Mouse (Mus musculus) embryo, embryonic 11.5 days (tissue): Measurements from ENCODE around the gene Creb3l2.
A peak's percentile ranks its signal among the peaks of the same experiment; 100 is the strongest.
"Not testable (repeated sequence)": the region's sequence is repeated elsewhere in the genome, so short reads cannot be mapped to it uniquely, and the experiment has no call there.

Experiments
- DNase-seq: peaks from one replicate; pipeline ENCODE4 v3.0.0-alpha.2; 2012; ENCODE audit warnings: low read depth, low spot score

Creb3l2 gene

GRCm38 (mm10) chr6:37442041-37442667 lies at the start of gene Creb3l2:
Gene Creb3l2, minus strand, starts transcription at chr6:37442146.
- DNase-seq = peak; percentile 98

GRCm38 (mm10) chr6:37486502-37486901 lies 44.6 kb upstream of the Creb3l2 start:
- DNase-seq = no peak

GRCm38 (mm10) chr6:37484588-37485070 lies 42.7 kb upstream of the Creb3l2 start:
- no peak for DNase-seq

- no peak for DNase-seq
These were observed 41.3 kb upstream of the Creb3l2 start for GRCm38 (mm10) chr6:37483262-37483661.

GRCm38 (mm10) chr6:37481147-37481546 lies 39.2 kb upstream of the Creb3l2 start:
- no peak for DNase-seq

- no peak for DNase-seq
These were observed 38.1 kb upstream of the Creb3l2 start for GRCm38 (mm10) chr6:37480008-37480407.

GRCm38 (mm10) chr6:37478481-37478880 lies 36.5 kb upstream of the Creb3l2 start:
- no peak for DNase-seq

GRCm38 (mm10) chr6:37473674-37474342 lies 31.9 kb upstream of the Creb3l2 start:
- no peak for DNase-seq

GRCm38 (mm10) chr6:37470216-37470615 lies 28.3 kb upstream of the Creb3l2 start:
- no peak for DNase-seq

- DNase-seq = peak; percentile 7
These were observed 23.9 kb upstream of the Creb3l2 start for GRCm38 (mm10) chr6:37465847-37466246.

GRCm38 (mm10) chr6:37465356-37465755 lies 23.4 kb upstream of the Creb3l2 start:
- DNase-seq = no peak

- DNase-seq = no peak
These were observed 22.6 kb upstream of the Creb3l2 start for GRCm38 (mm10) chr6:37464585-37464984.

GRCm38 (mm10) chr6:37463517-37464482 lies 21.9 kb upstream of the Creb3l2 start:
- DNase-seq = not testable (repeated sequence)

- DNase-seq = no peak
These were observed 18.7 kb upstream of the Creb3l2 start for GRCm38 (mm10) chr6:37460681-37461080.

- DNase-seq = not testable (repeated sequence)
These were observed 17.7 kb upstream of the Creb3l2 start for GRCm38 (mm10) chr6:37459656-37460055.

GRCm38 (mm10) chr6:37457990-37458655 lies 16.2 kb upstream of the Creb3l2 start:
- DNase-seq = no peak

GRCm38 (mm10) chr6:37455540-37455939 lies 13.6 kb upstream of the Creb3l2 start:
- DNase-seq = no peak

GRCm38 (mm10) chr6:37453047-37453446 lies 11.1 kb upstream of the Creb3l2 start:
- no peak for DNase-seq

- DNase-seq = no peak
These were observed 9.7 kb upstream of the Creb3l2 start for GRCm38 (mm10) chr6:37451664-37452063.

- DNase-seq = peak; percentile 65
These were observed 5.9 kb upstream of the Creb3l2 start for GRCm38 (mm10) chr6:37447704-37448466.

GRCm38 (mm10) chr6:37442781-37443180 lies 835 bp upstream of the Creb3l2 start:
- DNase-seq = no peak
